Mouse (Mus musculus) thymus, adult 2 months (tissue): Measurements from ENCODE around the gene Socs4. TPM values are rescaled to one million over a fixed set of nuclear protein-coding genes. Genes with fewer than 3 reads are reported as not detected.

Experiments used
- DNase-seq: peaks from one replicate; pipeline ENCODE4 v3.0.0; 2021
- H3K27ac ChIP-seq: fragments of 200-500 bp; 2 replicates; pipeline ENCODE4 v1.5.1; 2012; ENCODE audit warnings: low read length, control low read depth; ENCODE audit not compliant: control insufficient read depth, insufficient read depth
- H3K27me3 ChIP-seq: fragments of 200-500 bp; 2 replicates; pipeline ENCODE4 v1.6.1; 2012; ENCODE audit warnings: mild to moderate bottlenecking, low read length, moderate library complexity, mixed read lengths; ENCODE audit not compliant: control insufficient read depth, insufficient read depth
- H3K36me3 ChIP-seq: fragments of 200-500 bp; 2 replicates; pipeline ENCODE4 v1.6.1; 2012; ENCODE audit warnings: mild to moderate bottlenecking, low read length, moderate library complexity; ENCODE audit not compliant: control insufficient read depth, insufficient read depth
- H3K4me1 ChIP-seq: fragments of 200-500 bp; replicated peaks from 2 replicates; pipeline ENCODE4 v1.6.1; 2012; ENCODE audit warnings: low read length; ENCODE audit not compliant: control insufficient read depth, insufficient read depth
- H3K4me3 ChIP-seq: fragments of 200-500 bp; 2 replicates; pipeline ENCODE4 v1.5.1; 2012; ENCODE audit warnings: mild to moderate bottlenecking, low read length, control low read depth, moderate library complexity; ENCODE audit not compliant: control insufficient read depth, insufficient read depth
- CTCF ChIP-seq: fragments of 200-500 bp; IDR thresholded peaks from 2 replicates; pipeline ENCODE4 v1.5.1; 2012; ENCODE audit warnings: mild to moderate bottlenecking, control low read depth, low read length, moderate library complexity, borderline replicate concordance; ENCODE audit not compliant: control insufficient read depth, poor library complexity, insufficient read depth; ENCODE audit errors: extremely low read depth
- POLR2A ChIP-seq: fragments of 200-500 bp; IDR thresholded peaks from 2 replicates; pipeline ENCODE4 v1.6.1; 2012; ENCODE audit warnings: mild to moderate bottlenecking, low read length, control low read depth, moderate library complexity; ENCODE audit not compliant: control insufficient read depth, poor library complexity, insufficient read depth; ENCODE audit errors: extremely low read depth
- WGBS: fragments of 180-500 bp; shearing (Covaris S2); methylation state at CpG from one replicate; pipeline ENCODE4 v1.1.7; 2018; 5-methylcytosine and 5-hydroxymethylcytosine counted together
- polyA plus RNA-seq: library from polyadenylated mRNA; depleted of rRNA; stranded (reverse); fragments of >200 nt; gene quantifications from 2 replicates; pipeline ENCODE4 v1.2.3, GENCODE M21; 2012

The Socs4 gene
- polyA plus RNA-seq, 1 experiment = 7.4 TPM

GRCm38 (mm10) chr14:47296232-47296631, 19.5 kb downstream of the Socs4 start:
- H3K4me3 ChIP-seq = no peak overlapping the region
- DNase-seq = no peak
- no peak overlapping the region for H3K27ac ChIP-seq
- TF ChIP-seq POLR2A (no peak), CTCF (no peak)
- no peaks in the 10 kb centered on the region for H3K36me3 ChIP-seq
- WGBS = 97% methylated on average over 2 of the region's 2 CpGs
- H3K4me1 ChIP-seq = 0 out of 2 replicates have a peak, but pooled peaks cover 5% of the 10 kb centered on the region
- no peaks in the 10 kb centered on the region for H3K27me3 ChIP-seq

- peak; percentile 91 for DNase-seq
- under 1% methylated on average over 34 of the region's 34 CpGs for WGBS
- Histone ChIP-seq H3K27me3 (no peaks in the 10 kb centered on the region), H3K27ac (peak within 1 kb of the TSS; percentile 59), H3K36me3 (no peaks in the 10 kb centered on the region), H3K4me3 (peak within 1 kb of the TSS; percentile 96), H3K4me1 (0 out of 2 replicates have a peak, but pooled peaks cover 5% of the 10 kb centered on the region)
- TF ChIP-seq POLR2A = peak; percentile 59; the same call in 1 of the 2 replicates
- peak; percentile 96 for TF ChIP-seq CTCF
Observed at GRCm38 (mm10) chr14:47297785-47298407, 21.2 kb downstream of the Socs4 start, which contains the start of gene Mapk1ip1l. Gene Mapk1ip1l, plus strand, starts transcription at chr14:47298266.

GRCm38 (mm10) chr14:47298408-47298792, 21.7 kb downstream of the Socs4 start:
- TF ChIP-seq CTCF (no peak), POLR2A (no peak)
- Histone ChIP-seq H3K27me3 (no peaks in the 10 kb centered on the region), H3K27ac (peak overlapping the region; percentile 59), H3K4me1 (0 out of 2 replicates have a peak, but pooled peaks cover 5% of the 10 kb centered on the region), H3K4me3 (peak overlapping the region; percentile 96), H3K36me3 (0 out of 2 replicates have a peak, but pooled peaks cover 3% of the 10 kb centered on the region)
- DNase-seq = no peak
- 1% methylated on average over 38 of the region's 38 CpGs for WGBS

- DNase-seq = peak; percentile 36
- WGBS = under 1% methylated on average over 15 of the region's 15 CpGs
- TF ChIP-seq POLR2A = no peak
- TF ChIP-seq CTCF = no peak
Observed at GRCm38 (mm10) chr14:47298819-47299261, 22.1 kb downstream of the Socs4 start.

GRCm38 (mm10) chr14:47302885-47303680, 26.4 kb downstream of the Socs4 start:
- Histone ChIP-seq H3K27ac (no peak overlapping the region), H3K4me1 (0 out of 2 replicates have a peak, but pooled peaks cover 5% of the 10 kb centered on the region), H3K27me3 (no peaks in the 10 kb centered on the region), H3K4me3 (no peak overlapping the region), H3K36me3 (0 out of 2 replicates have a peak, but pooled peaks cover 3% of the 10 kb centered on the region)
- no peak for TF ChIP-seq CTCF
- no peak for TF ChIP-seq POLR2A
- DNase-seq = no peak
- WGBS = 91% methylated on average over 14 of the region's 14 CpGs

More at GRCm38 (mm10) chr14:47298819-47299261, 22.1 kb downstream of the Socs4 start:
- Histone ChIP-seq H3K4me1 (0 out of 2 replicates have a peak, but pooled peaks cover 5% of the 10 kb centered on the region), H3K27ac (peak overlapping the region; percentile 59; the same call in 1 of the 2 replicates), H3K4me3 (peak overlapping the region; percentile 96), H3K27me3 (no peaks in the 10 kb centered on the region), H3K36me3 (0 out of 2 replicates have a peak, but pooled peaks cover 3% of the 10 kb centered on the region)

- no peak for TF ChIP-seq POLR2A
- TF ChIP-seq CTCF = no peak
- 94% methylated on average over 6 of the region's 6 CpGs for WGBS
- Histone ChIP-seq H3K36me3 (peaks cover 15% of the 10 kb centered on the region; the same call in 1 of the 2 replicates), H3K4me3 (no peak overlapping the region), H3K4me1 (0 out of 2 replicates have a peak, but pooled peaks cover under 1% of the 10 kb centered on the region), H3K27me3 (no peaks in the 10 kb centered on the region), H3K27ac (no peak overlapping the region)
- DNase-seq = no peak
Observed at GRCm38 (mm10) chr14:47304814-47305405, 28.2 kb downstream of the Socs4 start.
